Mouse (Mus musculus) G1E-ER4 (cell line): ENCODE data around the gene Itgal. TPM values are rescaled to one million over a fixed set of nuclear protein-coding genes. Genes with fewer than 3 reads are reported as not detected.

ENCODE experiments used
- GATA1 ChIP-seq: IDR thresholded peaks from one replicate; pipeline ENCODE4 v1.8.0; 2012; ENCODE audit warnings: low read length, inconsistent platforms
- polyA plus RNA-seq: library from polyadenylated mRNA; stranded (reverse); fragments of >175 nt; gene quantifications from 2 replicates; pipeline ENCODE4 v1.2.3, GENCODE M21; 2012

Gene Itgal
- polyA plus RNA-seq, 1 experiment: 16.4 TPM

DNA sequence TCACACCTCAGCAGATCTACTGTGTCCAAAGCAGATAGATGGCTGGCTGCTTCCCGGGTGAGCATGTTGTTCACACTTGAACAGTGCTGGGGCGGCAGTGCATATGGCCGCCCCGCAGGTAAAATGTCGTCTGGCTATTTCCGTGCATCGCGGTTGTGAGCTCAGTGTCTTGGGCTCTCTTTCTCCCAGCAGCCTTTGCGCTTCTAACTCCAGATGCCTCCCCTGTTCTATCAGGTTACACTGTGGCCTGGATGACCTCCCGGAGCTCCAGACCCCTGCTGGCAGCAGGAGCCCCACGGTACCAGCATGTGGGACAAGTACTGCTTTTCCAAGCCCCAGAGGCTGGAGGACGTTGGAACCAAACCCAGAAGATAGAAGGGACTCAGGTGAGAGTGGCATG is 13.9 kb downstream of the Itgal start:
- no peak for TF ChIP-seq GATA1

GRCm38 (mm10) chr7:127313912-127314311 is 17.9 kb downstream of the Itgal start:
- TF ChIP-seq GATA1: no peak

GRCm38 (mm10) chr7:127321106-127321505 is 25.0 kb downstream of the Itgal start:
- no peak for TF ChIP-seq GATA1

- TF ChIP-seq GATA1: no peak
Measured at GRCm38 (mm10) chr7:127322085-127322484, 26.0 kb downstream of the Itgal start.

DNA sequence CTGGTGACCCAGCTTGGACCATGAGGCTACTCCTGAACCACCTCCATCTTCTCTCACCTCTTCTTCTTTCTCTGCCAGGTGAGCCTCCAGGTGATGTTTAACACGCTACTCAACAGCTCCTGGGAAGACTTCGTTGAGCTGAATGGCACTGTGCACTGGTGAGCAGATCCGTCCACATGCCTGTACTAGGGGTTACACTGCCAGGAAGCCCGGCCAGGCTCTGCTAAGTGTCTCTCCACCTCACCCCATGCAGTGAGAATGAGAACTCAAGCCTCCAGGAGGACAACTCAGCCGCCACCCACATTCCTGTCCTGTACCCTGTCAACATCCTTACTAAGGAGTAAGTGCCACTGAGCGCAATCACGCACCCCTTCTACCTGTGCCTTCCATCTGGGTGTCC is 28.9 kb downstream of the Itgal start:
- no peak for TF ChIP-seq GATA1

GRCm38 (mm10) chr7:127325550-127325949 is 29.5 kb downstream of the Itgal start:
- TF ChIP-seq GATA1: no peak

GRCm38 (mm10) chr7:127326685-127327084 is 30.6 kb downstream of the Itgal start:
- TF ChIP-seq GATA1: no peak

DNA sequence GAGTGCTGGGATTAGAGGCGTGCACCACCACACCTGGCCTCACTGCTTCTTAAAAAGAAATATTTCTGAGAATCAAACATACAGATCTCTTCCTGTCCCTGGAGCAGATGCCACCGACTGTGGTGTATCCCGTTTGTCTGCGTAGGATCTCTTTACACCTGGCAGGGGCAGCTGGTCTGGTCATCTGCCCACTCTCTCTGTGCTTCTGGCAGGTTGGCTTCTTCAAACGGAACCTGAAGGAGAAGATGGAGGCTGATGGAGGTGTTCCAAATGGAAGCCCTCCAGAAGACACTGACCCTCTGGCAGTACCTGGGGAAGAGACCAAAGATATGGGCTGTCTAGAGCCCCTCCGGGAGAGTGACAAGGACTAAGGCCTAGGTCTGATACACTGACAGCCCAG is 37.2 kb downstream of the Itgal start:
- TF ChIP-seq GATA1: no peak

DNA sequence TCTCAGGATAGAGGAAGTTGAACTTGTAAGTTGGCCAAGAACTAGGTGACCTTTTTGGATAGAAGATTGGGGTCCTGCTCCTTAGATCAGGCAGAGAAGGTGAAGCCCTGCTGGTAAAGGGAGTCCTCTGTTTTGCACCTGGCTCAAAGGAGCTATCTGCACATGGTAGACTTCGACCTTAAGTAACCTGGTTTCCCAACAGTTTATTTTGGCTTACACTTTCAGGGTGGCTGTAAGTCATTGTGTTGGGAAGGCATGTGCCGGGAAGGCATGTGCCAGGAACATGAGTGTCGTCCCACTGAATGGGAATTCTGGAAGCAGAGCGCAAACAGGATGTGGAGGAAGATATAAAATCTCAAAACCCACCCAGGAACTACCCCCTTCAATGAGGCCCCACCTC is 39.5 kb downstream of the Itgal start:
- no peak for TF ChIP-seq GATA1

DNA sequence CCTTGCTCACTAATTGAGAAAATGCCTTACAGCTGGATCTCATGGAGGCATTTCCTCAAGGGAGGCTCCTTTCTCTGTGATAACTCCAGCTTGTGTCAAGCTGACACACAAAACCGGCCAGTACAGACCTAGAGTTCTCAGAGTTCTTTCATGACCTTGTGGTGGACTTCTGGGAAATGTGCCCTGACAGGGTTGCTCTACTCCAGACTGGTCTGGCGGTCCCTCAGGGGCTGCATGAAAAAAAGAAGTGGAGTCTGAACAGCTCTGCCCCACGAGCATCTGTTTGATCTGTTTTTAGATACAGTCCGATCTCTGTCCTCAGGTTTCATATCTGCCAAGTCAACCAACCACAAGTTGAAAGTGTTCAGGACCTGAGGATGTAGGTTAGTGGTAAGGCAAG is 41.6 kb downstream of the Itgal start:
- no peak for TF ChIP-seq GATA1

GRCm38 (mm10) chr7:127341356-127341755 is 45.3 kb downstream of the Itgal start:
- no peak for TF ChIP-seq GATA1

GRCm38 (mm10) chr7:127342332-127342731 is 46.3 kb downstream of the Itgal start:
- TF ChIP-seq GATA1: no peak

GRCm38 (mm10) chr7:127342888-127343287 is 46.8 kb downstream of the Itgal start:
- TF ChIP-seq GATA1: no peak

- no peak for TF ChIP-seq GATA1
Measured at GRCm38 (mm10) chr7:127343351-127344019, 47.4 kb downstream of the Itgal start.

DNA sequence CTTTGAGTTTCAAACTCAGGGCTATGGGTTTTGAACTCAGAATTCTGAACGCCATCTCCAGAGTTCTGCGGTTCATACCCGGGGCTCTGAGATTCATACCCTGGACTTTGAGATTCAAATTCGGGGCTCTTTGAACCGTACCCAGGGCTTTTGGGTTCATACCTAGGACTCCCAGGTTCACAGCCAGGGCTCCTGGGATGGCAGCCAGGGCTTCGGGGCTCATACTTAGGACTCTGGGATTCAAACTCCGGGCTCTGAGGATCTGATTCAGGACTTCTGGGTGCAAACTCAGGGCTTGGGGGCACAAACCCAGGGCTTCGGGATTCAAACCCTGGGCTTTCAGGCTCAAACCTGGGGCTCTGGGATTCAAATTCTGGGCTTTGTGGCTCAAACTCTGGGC is 48.3 kb downstream of the Itgal start:
- TF ChIP-seq GATA1: no peak

- TF ChIP-seq GATA1: no peak
Measured at GRCm38 (mm10) chr7:127345092-127345491, 49.0 kb downstream of the Itgal start.

DNA sequence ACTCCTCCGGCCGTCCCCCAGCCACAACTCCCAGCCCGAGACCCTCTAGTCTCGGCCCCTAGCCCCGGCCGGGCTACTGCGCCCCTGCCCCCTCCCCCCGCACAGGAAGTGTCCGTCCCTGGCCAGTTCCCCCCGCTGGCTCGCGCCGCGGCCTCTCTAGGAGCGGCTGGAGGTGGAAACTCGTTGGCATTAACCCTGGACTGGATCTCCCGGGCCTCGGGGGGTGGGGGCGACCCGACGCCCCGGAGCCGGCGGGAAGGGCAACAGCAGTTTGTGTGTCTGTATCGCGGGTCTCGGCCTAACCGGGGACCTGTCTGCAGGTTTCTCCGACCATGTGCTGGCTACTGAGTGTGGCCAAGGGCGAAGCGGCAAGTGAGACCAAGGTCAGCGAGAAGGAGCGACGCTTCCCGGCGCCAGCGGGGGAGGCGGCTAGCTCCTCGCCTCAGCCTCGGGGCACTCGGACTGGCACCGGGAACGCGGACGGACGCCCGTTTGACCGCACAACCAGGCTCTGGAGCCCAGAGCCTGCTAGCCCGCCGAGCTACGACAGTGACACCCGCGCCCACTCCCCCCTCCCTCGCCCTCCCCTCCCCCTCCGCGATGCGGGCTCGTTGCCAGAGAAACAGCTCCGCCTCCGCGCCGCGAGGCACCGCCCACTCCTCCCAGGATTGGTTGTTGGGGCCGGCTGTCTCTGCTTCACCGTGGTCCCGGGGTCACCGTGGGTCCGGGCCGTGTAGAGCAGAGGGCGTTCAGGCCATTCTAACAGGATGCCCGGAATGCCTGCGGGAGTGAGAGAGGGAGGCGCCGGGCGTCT is 49.7 kb downstream of the Itgal start, which contains the start of gene Zfp768:
TSS of gene Zfp768 (minus strand) at position 78 of the 814 bp plus-strand sequence.
- no peak for TF ChIP-seq GATA1
